Mouse (Mus musculus) olfactory bulb, adult 2 months (tissue): ENCODE measurements around the gene Unc5a. TPM values are rescaled to one million over a fixed set of nuclear protein-coding genes. Genes with fewer than 3 reads are reported as not detected.

Source experiments
- H3K27ac ChIP-seq: fragments of 200-500 bp; 2 replicates; pipeline ENCODE4 v1.5.1; 2012; ENCODE audit warnings: low read depth, low read length; ENCODE audit not compliant: insufficient read depth
- H3K4me1 ChIP-seq: fragments of 200-500 bp; 2 replicates; pipeline ENCODE4 v1.6.1; 2012; ENCODE audit warnings: low read length; ENCODE audit not compliant: control insufficient read depth, insufficient read depth
- H3K4me3 ChIP-seq: fragments of 200-500 bp; 2 replicates; pipeline ENCODE4 v1.5.1; 2012; ENCODE audit warnings: mild to moderate bottlenecking, low read depth, low read length, moderate library complexity; ENCODE audit not compliant: insufficient read depth
- CTCF ChIP-seq: fragments of 200-500 bp; IDR thresholded peaks from 2 replicates; pipeline ENCODE4 v1.5.1; 2012; ENCODE audit warnings: low read depth, mild to moderate bottlenecking, low read length, moderate library complexity; ENCODE audit not compliant: insufficient read depth
- POLR2A ChIP-seq: fragments of 200-500 bp; IDR thresholded peaks from 2 replicates; pipeline ENCODE4 v1.6.1; 2012; ENCODE audit warnings: mild to moderate bottlenecking, low read depth, low read length, moderate library complexity; ENCODE audit not compliant: insufficient read depth
- WGBS: fragments of 180-500 bp; shearing (Covaris S2); methylation state at CpG from one replicate; pipeline ENCODE4 v1.1.7; 2018; 5-methylcytosine and 5-hydroxymethylcytosine counted together
- polyA plus RNA-seq: library from polyadenylated mRNA; stranded (reverse); fragments of >200 nt; gene quantifications from 2 replicates; pipeline ENCODE4 v1.2.4, GENCODE M21; 2012; ENCODE audit warnings: low replicate concordance; ENCODE audit not compliant: missing spikeins, insufficient read depth, insufficient read length

Gene Unc5a
- polyA plus RNA-seq, 1 experiment, result not detected

GRCm38 (mm10) chr13:55018700-55019099 is 69.5 kb downstream of the Unc5a start:
- Histone ChIP-seq H3K27ac (no peak overlapping the region), H3K4me3 (no peak overlapping the region), H3K4me1 (peaks cover 2% of the 10 kb centered on the region; the same call in 1 of the 2 replicates)
- no peak for TF ChIP-seq POLR2A
- TF ChIP-seq CTCF, result no peak
- 92% methylated on average over 9 of the region's 9 CpGs for WGBS

DNA sequence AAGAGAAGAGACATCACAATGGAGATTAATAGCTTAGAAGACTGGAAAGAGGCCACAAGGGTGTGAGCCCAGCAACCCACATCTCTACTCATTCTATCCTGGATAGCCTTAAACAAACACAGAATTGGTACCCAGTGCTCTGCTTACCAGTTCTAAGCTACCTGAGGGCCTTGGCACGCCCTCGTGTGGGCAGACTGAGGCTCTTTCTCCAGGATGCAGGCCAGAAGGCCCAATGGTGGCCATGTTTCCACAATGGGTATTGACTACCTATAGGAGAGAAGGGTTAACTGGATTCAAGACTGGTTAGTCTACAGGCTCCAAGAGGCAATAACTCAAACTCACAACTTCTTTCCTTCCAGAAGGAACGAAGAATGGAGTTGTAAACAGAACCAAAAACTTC is 70.0 kb downstream of the Unc5a start:
- TF ChIP-seq POLR2A (no peak), CTCF (no peak)
- no peak overlapping the region for H3K27ac ChIP-seq
- no peak overlapping the region for H3K4me3 ChIP-seq
- peaks cover 2% of the 10 kb centered on the region; the same call in 1 of the 2 replicates for H3K4me1 ChIP-seq
- 75% methylated on average over 3 of the region's 3 CpGs for WGBS

GRCm38 (mm10) chr13:55020051-55020450 is 70.8 kb downstream of the Unc5a start:
- 92% methylated on average over 4 of the region's 4 CpGs for whole genome bisulfite sequencing
- no peak overlapping the region for H3K27ac ChIP-seq
- no peak overlapping the region for H3K4me3 ChIP-seq
- TF ChIP-seq CTCF, result no peak
- TF ChIP-seq POLR2A, result no peak
- peaks cover 2% of the 10 kb centered on the region; the same call in 1 of the 2 replicates for H3K4me1 ChIP-seq

DNA sequence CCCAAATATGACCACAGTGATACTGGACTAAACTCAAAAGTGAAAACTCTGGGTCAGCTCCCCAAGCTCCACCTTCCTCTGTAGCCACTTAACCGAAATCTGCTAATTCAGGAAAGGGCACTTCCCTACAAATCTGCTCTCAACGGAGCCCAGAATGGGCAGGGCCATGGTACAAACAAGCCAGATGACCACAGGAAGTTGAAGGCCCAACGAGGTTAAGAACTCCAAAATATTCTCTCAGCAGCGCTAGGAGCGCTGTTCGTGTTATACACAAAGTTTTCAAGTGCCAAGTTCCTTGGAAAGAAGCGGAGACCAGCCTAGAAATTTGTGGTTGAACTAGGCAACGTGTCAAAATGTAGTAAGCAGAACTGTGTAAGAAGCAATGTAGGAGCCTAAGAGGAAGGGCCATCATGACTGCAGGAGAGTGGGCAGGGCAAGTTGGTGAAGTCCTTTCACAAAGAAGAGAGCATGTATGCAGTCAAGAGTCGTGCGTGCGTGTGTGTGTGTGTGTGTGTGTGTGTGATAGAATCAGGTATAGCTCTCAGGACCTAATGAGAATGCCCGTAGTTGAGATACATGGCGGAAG is 72.1 kb downstream of the Unc5a start, which contains the start of gene Hk3:
Hk3 (minus strand) TSS at position 192 of the 586 bp plus-strand sequence.
- 90% methylated on average over 13 of the region's 13 CpGs for WGBS
- TF ChIP-seq POLR2A (no peak), CTCF (no peak)
- no peak within 1 kb of the TSS for H3K4me3 ChIP-seq
- H3K27ac ChIP-seq, result no peak within 1 kb of the TSS
- H3K4me1 ChIP-seq, result peaks cover 2% of the 10 kb centered on the region; the same call in 1 of the 2 replicates

DNA sequence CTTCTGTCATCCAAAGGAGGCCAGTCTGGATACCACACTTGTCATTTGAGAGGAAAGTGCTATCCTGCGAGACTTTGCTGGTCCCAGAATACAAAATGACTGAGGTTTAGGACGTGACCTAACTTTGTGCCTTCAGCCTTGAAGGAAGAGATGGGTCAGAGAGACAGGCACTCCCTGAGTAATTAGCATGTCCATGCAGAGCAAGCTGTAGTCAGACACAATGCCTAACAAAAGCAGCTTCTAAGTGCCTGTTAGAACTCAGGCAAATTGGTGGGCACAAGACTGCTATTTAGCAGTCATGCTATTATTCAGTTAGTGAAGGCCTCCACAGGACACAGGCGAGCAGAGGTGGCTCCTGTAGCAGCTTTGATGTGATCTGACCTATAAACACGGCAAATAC is 73.0 kb downstream of the Unc5a start:
- Histone ChIP-seq H3K4me1 (peaks cover 2% of the 10 kb centered on the region; the same call in 1 of the 2 replicates), H3K27ac (no peak overlapping the region), H3K4me3 (no peak overlapping the region)
- 56% methylated on average over 4 of the region's 4 CpGs for WGBS
- no peak for TF ChIP-seq CTCF
- no peak for TF ChIP-seq POLR2A

- TF ChIP-seq CTCF (no peak), POLR2A (no peak)
- WGBS, result 59% methylated on average over 9 of the region's 9 CpGs
- peaks cover 2% of the 10 kb centered on the region; the same call in 1 of the 2 replicates for H3K4me1 ChIP-seq
- H3K27ac ChIP-seq, result no peak overlapping the region
- no peak overlapping the region for H3K4me3 ChIP-seq
These were observed 73.5 kb downstream of the Unc5a start for GRCm38 (mm10) chr13:55022715-55023114.

DNA sequence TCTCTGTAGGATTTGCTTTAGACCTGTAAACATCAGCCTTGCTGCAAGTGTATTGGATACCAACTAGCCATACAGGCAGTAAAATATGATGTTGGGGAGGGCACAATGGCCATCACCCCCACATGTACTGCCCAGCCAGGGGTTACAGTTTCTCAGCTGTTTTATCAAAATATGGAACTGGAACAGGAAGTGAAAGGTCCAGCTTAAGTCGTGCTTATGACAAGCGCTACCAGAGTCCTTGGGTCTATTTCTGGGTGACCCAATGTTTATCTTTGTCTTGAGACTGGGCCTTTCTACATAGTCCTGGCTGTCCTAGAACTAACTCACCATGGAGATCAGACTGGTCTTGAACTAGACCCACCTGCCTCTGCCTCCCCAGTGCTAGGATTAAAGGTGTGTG is 75.0 kb downstream of the Unc5a start:
- H3K4me1 ChIP-seq, result peaks cover 2% of the 10 kb centered on the region; the same call in 1 of the 2 replicates
- TF ChIP-seq CTCF (no peak), POLR2A (no peak)
- H3K4me3 ChIP-seq, result no peak overlapping the region
- H3K27ac ChIP-seq, result no peak overlapping the region
- 93% methylated on average over 2 of the region's 2 CpGs for WGBS

DNA sequence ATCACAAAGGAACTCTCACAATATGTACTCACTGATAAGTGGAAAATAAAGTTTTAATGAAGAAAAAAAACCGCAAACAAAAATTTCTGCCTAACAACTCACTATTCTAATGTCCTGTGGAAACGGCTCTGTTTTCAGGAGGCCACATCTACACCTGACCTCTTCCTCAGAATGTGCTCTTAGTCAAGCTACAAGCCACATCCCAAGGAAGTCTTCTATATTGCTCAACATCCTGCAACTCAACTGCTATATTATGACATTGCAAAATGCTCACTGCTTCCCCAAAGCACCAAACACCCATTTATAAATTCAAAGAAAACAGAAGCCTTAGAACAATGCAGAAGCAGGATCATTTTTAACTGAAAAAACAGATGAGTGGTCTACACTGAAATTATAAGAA is 90.8 kb downstream of the Unc5a start:
- Histone ChIP-seq H3K4me1 (no peaks in the 10 kb centered on the region), H3K4me3 (no peak overlapping the region), H3K27ac (no peak overlapping the region)
- 91% methylated on average over 2 of the region's 2 CpGs for WGBS
- no peak for TF ChIP-seq POLR2A
- TF ChIP-seq CTCF, result no peak

DNA sequence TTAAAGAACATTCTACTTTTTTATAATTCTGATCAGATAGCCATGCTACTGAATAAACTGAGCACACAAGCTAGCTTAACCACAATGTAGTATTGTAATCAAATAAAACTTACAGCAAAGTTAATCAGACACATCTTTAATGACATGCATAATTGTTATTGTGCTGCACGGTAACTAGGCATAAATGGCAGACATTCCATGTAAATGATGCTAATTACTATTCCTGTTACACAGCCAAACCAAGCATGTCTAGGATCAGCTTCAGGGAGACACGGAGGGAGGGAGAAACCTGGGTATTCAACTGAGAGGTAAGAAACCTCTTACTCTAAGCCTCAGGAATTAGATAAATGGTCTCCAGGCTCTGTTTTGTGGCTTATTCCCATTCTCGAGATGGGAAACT is 98.5 kb downstream of the Unc5a start:
- Histone ChIP-seq H3K27ac (no peak overlapping the region), H3K4me3 (no peak overlapping the region), H3K4me1 (no peaks in the 10 kb centered on the region)
- 64% methylated on average over 3 of the region's 3 CpGs for WGBS
- TF ChIP-seq POLR2A (no peak), CTCF (no peak)

Other genes with a start within 250 kb of the Unc5a start
- gene Cdhr2, start 247.9 kb upstream of the Unc5a start, polyA plus RNA-seq, result not detected in 2 replicates
- gene Gprin1, start 199.5 kb upstream of the Unc5a start, polyA plus RNA-seq, result not detected in 2 replicates
- not detected in 2 replicates for gene Sncb, start 182.8 kb upstream of the Unc5a start, polyA plus RNA-seq
- gene Eif4e1b, start 165.4 kb upstream of the Unc5a start, polyA plus RNA-seq, result not detected in 2 replicates
- gene Tspan17, start 160.0 kb upstream of the Unc5a start, polyA plus RNA-seq, result not detected in 2 replicates
- not detected in 2 replicates for gene Hk3, start 72.0 kb downstream of the Unc5a start, polyA plus RNA-seq
- gene Uimc1, start 150.9 kb downstream of the Unc5a start, polyA plus RNA-seq, result not detected in 2 replicates
- gene Zfp346, start 155.9 kb downstream of the Unc5a start, polyA plus RNA-seq, result 623 TPM in 1 of 2 replicates, not detected in the other
- gene Gm17617, start 184.1 kb downstream of the Unc5a start, polyA plus RNA-seq, result not detected in 2 replicates
- not detected in 2 replicates for gene Fgfr4, start 203.2 kb downstream of the Unc5a start, polyA plus RNA-seq